Mouse (Mus musculus) thymus, postnatal 10 days (tissue): ENCODE results near the gene Rnf215.
"Not testable (repeated sequence)": the region's sequence is repeated elsewhere in the genome, so short reads cannot be mapped to it uniquely, and the experiment has no call there.

ENCODE experiments used
- DNase-seq, 2 experiments: peaks; one replicate each; pipeline ENCODE4 v3.0.0; 2021; ENCODE audit warnings: low spot score in 2 of 2

The Rnf215 gene

DNA sequence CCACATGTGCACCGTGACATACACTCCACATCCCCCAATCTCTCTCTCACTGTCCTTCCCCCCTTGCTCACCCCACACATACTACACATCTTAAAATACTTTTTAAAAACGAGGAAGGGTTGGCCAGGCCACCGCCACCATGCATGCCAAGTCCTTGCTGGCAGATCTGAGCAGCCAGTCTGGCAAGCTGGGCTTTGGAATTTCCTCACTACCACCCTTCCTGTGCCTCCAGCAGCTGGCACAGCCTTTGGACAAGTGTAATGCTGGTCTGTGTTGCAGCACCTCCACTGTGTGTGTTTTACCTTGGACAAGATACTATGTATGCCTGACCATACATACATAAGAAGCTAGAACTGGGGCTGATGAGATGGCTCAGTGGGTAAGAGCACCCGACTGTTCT lies 21.5 kb upstream of the Rnf215 start:
- no peak for DNase-seq

DNA sequence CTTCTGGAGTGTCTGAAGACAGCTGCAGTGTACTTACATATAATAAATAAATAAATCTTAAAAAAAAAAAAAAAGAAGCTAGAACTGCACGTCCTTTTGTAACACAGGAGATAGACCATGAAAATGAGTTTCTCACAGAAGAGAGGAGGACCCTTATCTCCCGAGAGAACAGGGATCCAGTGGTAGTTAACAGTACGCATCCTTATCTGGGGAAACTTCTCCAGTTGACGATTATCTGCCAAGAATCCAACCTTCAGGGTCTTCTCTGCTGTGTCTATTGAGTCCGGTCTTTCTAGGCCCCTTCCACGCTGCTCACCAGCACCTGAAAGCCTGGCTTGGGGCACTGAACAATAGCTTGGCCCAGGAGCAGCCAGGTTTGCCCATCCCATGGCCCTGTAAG lies 21.0 kb upstream of the Rnf215 start:
- DNase-seq = no peak

DNA sequence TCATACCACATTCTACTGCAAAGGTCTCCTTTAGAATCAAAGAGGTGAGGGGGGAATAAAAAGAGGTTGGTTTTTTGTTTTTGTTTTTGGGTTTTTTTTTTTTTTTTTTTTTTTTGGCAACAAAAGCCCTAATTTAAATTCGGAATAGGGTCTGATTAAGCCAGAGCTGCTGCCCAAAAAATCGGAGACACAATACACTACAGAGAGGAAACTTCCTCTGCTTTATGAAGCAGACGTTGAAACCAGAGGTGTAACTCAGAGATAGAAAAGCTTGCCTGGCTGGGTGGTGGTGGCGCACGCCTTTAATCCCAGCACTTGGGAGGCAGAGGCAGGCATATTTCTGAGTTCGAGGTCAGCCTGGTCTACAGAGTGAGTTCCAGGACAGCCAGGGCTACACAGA lies 20.5 kb upstream of the Rnf215 start:
- not testable (repeated sequence) for DNase-seq

DNA sequence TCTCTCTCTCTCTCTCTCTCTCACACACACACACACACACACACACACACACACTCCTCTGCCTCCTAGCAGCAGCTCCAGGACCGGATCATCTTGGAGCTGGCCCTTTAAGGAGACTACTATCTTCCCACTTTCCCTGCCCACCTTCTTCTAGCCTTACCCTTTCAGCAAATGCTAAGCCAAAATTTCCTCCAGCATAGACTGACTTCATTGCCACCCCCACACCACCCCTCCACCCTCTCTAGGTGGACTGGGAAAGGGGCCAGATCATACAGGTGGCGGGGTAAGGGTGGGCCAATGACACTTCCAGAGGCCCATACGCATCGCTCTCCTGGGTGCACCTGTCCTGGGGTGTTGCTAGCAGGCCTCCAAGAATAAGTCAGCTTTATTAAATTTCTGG lies 19.6 kb upstream of the Rnf215 start:
- DNase-seq = no peak

DNA sequence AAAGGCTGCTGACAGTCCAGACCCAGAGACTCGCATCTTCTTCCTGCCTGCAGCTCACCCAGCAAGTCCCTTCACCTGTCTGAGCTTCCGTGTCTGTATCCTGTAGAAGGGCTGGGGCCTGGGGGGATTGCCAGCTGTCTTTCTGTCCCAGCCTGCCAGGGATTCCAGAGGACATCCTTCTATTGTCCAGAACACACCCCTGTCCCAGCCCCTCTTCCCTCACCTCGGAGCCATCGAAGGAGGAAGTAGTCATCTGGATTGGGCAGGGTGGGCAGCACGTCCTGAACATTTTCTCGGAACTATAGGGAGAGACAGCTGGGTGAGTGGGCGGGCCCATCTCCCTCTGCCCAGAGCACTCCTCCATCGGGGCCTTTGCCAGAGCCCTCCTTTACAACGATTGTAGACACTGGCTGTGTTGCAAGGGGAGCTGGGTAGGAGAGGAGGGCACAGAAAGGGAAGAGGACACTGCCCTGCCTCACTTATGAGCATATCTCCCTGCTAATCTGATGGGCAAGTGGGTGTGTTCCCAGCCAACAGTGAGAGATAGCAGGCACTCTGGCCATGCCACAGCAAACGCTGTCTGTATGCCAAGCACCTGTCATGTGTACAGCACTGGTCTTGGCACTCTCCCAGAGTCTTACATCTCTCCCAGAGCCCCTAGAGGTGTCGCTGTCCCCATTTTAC lies 18.4 kb upstream of the Rnf215 start:
- no peak for DNase-seq

DNA sequence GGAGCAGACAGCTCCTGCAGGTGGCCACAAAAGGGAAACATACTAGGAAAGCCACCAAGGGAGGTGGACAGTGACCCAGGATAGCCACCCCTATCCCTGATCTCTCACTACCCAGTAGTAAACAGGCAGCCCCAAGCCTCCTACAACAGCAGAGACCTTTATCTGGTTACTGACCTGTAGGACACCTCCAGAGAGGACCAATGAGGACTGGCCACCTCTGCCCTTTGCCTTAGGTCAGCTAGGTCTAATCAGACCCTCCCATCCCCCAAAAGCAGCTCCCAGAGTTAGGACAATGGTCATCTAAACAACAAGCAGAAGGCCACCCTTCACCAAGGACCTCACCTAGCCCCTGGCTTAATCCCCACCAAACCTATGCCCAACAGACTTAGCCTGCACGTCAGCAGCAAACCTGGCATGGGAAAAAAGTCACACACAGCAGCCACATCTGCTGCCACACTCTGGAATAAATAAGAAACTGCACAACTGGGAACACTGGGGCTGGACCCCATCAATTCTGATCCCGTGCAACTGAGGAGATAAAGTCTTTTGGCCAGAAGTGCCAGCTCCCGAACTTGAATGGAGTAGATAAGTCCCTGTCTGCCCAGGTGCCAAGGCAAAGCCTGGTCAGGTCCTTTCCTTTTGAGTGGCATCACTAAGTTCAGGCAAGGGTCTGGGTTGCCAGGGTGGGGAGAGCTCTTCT lies 17.5 kb upstream of the Rnf215 start:
- DNase-seq = no peak

DNA sequence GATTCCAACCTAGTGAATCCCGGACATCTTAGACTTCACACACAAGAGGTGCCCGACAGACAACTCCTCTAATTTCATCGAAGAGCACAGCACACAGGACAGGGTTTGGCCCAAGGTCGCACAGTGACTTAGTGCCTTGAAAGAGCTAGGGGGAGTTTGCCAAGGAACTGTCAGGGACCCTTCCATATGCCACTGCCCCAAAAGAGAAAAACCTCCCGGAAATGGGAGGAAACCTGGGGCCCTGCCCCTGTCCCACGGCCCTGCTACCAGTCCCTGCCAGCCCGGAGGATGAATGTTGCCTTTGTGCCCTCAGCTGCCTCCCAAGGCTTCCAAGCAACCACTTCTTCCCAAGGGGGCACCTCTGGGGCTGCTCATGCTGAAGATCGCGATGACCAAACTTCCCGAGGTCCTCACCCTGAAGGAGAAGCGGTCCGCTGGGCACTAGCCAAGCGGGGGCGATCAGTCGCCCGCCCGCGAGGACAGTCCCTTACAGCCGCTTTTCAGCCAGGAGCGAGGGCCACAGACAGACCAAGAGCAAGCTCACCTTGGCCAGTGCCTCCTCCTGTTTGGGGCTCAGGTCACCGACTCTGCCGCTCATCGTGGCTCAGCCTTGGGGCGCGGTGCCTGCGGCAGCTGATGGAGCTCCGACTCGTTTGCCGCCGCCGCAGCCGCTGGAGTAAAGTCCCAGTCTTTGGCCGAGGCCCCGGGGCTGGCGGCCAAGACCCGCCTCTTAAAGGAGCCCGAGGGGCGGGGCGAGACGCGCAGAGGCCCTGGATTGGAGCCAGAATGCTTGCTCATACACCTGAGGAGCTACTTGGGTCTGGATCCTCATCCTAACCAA lies 16.7 kb upstream of the Rnf215 start:
- no peak for DNase-seq

DNA sequence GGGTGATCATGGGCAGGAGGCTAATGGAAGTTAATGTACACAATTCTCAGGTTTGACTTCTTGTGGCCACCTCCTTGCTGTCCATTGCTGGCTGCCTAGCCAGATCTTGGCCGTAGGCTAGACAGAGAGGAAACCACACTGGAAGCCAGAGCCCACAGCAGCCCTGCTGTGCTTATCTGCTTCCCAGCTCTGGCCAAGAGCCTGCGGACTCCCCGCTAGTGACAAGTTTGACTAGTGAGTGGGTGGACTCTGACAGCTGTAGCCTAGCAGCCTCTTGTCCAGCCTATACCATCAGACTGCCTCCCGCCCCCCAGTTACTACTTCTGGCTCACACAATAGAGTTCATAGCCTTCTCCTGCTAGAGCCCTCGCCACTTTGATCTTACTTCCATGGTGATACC lies 15.4 kb upstream of the Rnf215 start:
- DNase-seq = no peak

DNA sequence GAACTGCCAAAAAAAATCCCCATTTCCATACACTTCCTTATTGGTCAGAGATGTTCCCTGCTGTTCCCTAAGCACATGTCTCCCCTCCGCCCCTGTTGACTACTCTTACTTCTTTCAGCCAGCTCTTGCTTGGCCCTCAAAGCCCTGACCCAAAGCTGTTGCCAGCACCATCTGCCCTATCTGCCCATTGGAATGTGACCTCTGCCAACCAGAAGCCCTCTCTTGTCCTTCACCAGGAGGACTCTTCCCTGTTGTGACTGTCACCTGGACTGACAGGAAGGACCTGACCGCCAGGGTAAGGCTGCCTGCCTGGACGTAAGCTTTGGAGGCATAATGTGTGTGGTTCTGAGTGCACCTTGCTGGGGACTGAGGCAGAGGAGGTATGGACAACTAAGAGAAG lies 13.3 kb upstream of the Rnf215 start:
- no peak for DNase-seq

DNA sequence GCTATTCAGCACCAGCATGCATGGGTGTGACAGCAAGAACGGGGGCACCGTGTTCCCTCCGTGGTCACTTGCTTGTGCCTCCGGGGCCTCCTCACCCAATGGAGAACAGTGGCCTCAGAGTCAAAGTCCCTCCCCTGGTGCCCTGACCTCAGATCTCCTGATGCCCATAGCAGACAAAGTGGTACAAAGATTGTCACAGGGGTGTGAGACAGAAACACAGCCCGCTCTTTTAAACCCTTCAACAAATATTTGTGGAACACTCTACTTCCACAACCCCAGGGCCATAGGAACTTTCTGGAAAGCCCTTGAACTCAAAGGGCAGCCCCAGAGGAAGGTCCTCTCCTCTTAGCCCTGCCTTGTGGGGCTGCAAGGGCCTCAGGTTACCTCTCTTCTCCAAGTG lies 12.8 kb upstream of the Rnf215 start:
- DNase-seq = no peak

DNA sequence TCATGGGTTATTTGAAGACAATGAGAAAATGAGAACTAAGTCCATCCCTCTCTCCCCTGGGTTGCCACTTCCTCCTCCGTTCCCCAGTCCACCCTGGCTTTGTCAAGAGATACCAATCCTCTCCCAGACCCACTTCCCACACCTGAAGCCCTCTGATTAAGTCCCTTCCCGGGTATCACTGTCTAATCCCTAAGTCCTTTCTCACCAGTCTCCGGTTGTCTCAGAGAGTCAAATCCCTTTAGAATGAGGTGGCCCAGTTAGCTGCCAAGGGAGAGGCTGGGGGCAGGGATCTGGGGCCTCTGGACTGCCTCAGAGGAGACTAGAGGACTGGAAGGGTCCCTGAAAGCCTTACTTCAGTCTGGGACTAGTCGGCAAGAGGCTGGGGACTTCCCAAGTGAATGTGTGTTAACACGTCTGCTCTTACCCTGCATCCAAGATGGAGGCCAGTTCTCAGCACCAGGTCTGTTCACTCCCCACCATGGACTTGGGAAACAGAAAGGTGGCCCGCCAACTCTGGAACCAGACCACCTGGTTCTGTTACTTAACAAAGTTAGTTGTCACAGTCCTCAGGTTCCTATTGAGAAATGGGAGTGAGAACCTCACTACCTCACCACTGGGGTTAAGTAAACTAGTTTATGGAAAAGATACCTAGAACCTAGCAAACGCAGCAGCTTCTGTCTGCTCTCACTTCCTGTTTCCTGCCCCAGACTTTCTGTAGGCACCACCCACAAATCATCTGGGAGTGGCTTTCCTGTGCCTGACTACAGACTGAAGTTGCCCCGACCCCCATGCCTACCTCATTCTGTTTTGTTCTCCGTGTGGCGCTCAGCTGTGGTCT lies 12.0 kb upstream of the Rnf215 start, which contains the start of gene Sec14l2:
Sec14l2 (minus strand) TSS at position 674 of the 838 bp plus-strand sequence.
- DNase-seq = peak in 1 of 2 experiments; percentile 15

DNA sequence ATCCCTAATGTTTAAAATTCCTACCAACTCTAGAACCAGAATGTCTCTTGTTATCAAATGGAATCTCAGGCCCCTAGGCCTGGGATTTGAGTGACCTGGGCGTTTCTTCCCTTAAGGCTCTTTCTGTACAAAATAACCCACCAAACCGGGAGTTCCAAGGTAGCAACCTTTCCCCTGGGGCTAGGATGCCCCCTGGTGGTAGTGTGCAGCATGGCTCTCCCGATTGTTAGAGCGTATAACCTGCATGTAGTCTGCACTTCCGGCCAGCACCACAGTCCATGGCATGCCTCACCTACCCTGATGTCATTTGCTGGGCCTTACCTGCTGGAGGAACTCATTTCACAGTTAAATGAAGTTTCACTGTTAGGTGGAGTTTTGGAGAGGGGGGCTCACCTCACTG lies 11.1 kb upstream of the Rnf215 start:
- peak in 1 of 2 experiments; percentile 32 for DNase-seq

DNA sequence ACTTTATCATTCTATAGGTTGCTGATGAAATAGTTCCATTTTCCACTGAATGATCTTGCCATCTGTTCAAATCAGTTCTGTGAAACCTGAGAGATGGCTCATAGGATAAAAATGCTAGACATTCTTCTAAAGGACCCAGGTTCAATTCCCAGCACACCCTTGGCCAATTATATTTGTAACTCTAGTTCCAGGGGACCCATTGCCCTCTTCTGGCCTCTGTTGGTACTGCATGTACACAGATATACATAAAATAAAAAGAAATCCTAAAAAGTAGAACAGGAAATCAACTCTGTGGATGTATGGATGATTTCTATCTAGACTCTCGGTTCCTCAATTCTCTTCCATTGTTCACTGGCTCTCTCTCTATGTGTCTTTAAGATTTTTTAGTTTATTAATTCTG lies 7.9 kb upstream of the Rnf215 start:
- DNase-seq = no peak

DNA sequence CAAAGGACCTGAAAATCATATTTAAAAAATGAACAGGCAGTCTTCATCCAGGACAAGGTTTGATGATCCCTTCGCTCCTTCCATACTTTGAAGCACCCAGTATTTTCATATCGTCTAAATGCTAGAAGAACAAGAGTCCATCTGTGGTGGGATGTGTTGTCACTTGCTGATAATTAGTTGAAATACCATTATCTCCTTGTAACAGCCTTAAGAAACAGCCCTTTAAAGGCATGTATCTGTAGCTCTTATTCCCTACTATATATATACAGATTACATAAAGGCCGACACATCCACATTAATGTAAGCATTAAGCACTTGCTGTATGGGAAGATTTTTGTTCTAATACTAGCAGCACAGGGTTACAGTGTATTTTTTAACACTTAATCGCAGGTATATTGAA lies 6.5 kb upstream of the Rnf215 start:
- not testable (repeated sequence) for DNase-seq

DNA sequence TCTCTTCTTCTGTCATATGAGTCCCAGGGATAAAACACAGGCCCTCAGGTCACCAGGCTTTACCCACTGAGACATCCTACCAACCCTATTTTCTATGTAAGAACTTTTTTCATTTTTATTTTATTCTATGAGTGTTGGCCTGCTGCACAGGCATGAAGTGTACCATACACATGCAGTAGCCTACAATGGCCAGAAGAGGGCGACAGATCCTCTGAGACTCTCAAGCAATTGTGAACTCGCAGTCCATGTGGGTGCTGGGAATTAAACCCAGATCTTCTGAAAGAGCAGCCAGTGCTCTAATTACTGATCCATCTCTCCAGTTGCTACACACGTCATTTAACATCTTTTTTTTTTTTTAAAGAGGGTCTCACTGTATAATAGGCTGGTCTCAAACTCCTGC lies 1.6 kb upstream of the Rnf215 start:
- DNase-seq = peak in 1 of 2 experiments; percentile 33

DNA sequence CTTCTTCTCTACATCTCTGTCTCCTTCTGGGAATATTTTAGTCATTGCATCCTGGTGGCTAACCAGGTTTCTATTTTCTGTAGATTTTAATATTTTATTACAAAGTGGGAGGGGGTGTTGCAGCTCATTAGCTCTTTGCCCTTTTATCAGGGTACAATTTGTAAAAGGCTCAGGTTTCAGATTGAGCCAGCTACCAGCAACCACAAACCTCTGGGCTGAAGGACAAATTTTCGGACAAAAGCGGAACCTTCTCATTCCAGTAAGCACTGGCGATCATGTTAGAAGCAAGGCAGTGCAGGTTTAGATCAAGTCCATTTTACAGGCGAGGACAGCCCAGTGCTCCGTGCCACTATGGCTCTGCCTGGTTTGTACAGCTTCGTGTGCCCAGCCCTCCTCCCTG lies 602 bp upstream of the Rnf215 start:
- no peak for DNase-seq

DNA sequence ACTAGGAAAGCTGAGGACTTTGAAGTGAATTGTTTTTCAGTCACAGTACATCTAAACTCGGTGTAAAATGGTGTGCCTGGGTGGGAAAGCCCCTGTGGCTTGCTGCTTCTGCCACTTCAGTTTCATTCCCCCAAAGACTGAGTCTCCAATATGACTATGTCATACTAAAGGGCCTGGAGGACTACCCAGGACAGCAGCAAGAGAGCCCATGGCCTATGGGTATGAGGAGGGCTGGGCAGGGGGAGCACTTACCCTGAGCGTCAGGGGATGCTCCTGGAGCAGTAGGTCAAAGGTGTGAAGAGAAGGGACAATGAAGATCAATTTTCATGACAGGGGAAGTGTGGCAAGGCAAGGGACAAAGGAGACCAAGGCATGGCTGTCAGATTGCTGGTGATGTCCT lies 4.0 kb downstream of the Rnf215 start:
- DNase-seq = no peak

DNA sequence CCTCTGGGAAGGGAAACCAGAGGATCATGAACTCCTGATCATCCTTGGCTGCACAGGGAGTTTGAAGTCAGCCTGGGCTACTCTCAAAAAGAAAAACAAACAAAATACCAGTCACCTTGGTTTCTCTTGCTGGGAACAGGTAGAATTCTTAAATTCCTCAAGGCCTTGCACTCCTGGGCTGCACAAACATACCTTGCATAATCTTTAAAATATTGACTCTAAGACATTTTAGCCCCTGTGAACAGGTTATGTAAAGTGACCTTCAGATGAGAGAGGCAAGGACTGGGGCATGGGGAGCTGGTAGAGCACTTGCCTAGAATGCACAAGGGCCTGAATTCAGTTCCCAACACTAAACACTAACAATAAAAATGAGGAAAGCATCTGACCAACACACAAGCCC lies 6.5 kb downstream of the Rnf215 start:
- DNase-seq = no peak

DNA sequence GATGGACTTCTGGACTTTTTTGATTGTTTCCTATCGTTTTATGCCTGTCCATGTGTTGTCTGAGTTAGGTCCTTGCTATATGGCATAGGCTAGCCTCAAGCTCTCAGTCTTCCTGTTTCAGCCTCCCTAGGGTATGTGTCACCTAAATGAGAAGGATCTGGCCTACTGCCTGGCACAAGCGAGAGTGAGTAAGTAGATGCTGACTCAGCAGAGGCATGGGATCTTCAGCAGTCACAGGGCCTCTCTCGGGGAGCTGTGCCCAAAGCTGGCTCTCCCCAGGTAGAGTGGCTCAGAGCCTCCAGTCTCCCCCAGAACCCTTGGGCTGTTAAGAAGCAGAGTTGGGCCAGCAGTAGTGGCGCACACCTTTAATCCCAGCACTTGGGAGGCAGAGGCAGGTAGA lies 7.3 kb downstream of the Rnf215 start:
- no peak for DNase-seq

DNA sequence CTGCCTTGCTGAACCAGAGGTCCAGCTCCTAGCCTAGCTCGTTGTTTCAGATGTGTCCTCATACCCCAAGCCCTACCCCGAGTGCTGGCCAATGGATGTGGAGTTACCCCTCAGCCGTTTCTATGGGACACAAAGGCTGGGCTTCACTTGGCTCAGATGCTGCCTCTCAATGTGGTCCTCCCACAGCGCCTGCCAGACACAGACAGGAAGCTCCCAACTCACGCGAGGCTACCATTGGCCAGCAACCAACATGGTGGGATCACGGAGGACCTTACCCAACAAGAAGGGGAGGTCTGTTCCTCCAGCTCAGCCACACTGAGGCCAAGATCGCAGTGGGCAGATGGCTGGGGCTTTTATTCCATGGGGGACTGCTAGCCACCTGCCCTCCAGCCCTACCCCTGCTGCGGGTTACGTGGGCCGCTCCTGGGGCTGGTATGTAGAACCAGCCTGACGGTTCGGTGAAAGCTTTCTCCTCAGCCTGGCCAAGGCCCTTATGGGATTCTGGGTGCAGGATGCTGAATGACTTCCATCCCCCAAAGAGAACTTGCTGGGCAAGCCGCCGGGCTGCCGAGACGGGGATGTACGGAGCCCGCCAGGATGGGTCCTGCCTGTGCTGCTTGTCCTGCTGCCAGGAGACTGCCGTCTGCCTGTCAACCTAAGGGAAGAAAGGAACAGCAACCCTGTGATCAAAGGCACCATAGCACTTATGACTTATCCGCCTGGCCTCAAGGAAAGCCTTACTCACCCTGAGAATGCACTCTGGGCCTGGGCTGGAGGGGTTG lies 8.5 kb downstream of the Rnf215 start:
- no peak for DNase-seq

DNA sequence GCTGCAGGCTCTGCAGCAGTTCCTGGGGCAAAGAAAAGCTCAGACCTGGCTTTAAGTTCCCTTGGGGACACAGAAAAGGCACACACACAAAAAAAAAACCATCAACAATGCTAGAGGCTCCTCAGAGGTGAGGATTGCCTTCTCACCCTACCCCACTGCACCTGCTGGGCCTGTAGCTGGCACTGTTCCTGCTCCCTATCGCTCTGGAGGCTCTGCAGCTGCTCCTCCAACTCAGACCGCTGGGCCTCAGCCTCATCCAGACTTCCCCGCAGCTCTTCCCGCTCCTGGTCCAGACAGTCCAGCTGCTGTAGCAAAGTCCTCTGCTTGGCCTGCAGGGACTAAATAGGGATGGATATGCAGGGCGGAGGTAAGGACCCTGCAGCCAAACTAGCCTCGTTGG lies 11.4 kb downstream of the Rnf215 start:
- DNase-seq = no peak
